Mouse (Mus musculus) kidney, embryonic 15.5 days (tissue): ENCODE data around the gene Brd4. TPM values are rescaled to one million over a fixed set of nuclear protein-coding genes. Genes with fewer than 3 reads are reported as not detected.
A peak's percentile ranks its signal among the peaks of the same experiment; 100 is the strongest.
"Not testable (repeated sequence)": the region's sequence is repeated elsewhere in the genome, so short reads cannot be mapped to it uniquely, and the experiment has no call there.

Source experiments
- ATAC-seq: fragments of 200-750 bp; cut with Nextera tagmentation; replicated peaks from 2 replicates; pipeline ENCODE4 v1.8.0; 2017; ENCODE audit warnings: moderate TSS enrichment; ENCODE audit not compliant: low FRiP score
- H3K27ac ChIP-seq: fragments of 300-500 bp; sonication (generic); 2 replicates; pipeline ENCODE4 v1.5.1; 2015; ENCODE audit warnings: mild to moderate bottlenecking, inconsistent platforms
- H3K27me3 ChIP-seq: fragments of 300-500 bp; sonication (generic); 2 replicates; pipeline ENCODE4 v1.6.1; 2015; ENCODE audit warnings: inconsistent platforms
- H3K36me3 ChIP-seq: fragments of 300-500 bp; sonication (generic); 2 replicates; pipeline ENCODE4 v1.6.1; 2015; ENCODE audit warnings: inconsistent platforms
- H3K4me1 ChIP-seq: fragments of 300-500 bp; sonication (generic); 2 replicates; pipeline ENCODE4 v1.6.1; 2015; ENCODE audit warnings: inconsistent platforms
- H3K4me2 ChIP-seq: fragments of 300-500 bp; sonication (generic); 2 replicates; pipeline ENCODE4 v1.6.1; 2015; ENCODE audit warnings: moderate library complexity, mild to moderate bottlenecking, inconsistent platforms
- H3K4me3 ChIP-seq: fragments of 300-500 bp; sonication (generic); replicated peaks from 2 replicates; pipeline ENCODE4 v1.5.1; 2015; ENCODE audit warnings: mild to moderate bottlenecking, inconsistent platforms
- H3K9ac ChIP-seq: fragments of 300-500 bp; sonication (generic); 2 replicates; pipeline ENCODE4 v1.6.1; 2015; ENCODE audit warnings: mild to moderate bottlenecking, inconsistent platforms
- H3K9me3 ChIP-seq: fragments of 300-500 bp; sonication (generic); replicated peaks from 2 replicates; pipeline ENCODE4 v1.6.1; 2016; ENCODE audit warnings: inconsistent platforms
- WGBS: fragments of 180-500 bp; shearing (Covaris S2); methylation state at CpG from one replicate; pipeline ENCODE4 v1.1.7; 2015; ENCODE audit warnings: mixed read lengths; 5-methylcytosine and 5-hydroxymethylcytosine counted together
- polyA plus RNA-seq: library from polyadenylated mRNA; unstranded; fragments of >200 nt; fragmentation: Nextera tagmentation; extraction: Ambion mirVana; gene quantifications from 2 replicates; pipeline ENCODE4 v1.2.1, GENCODE M21; 2015

The Brd4 gene
- polyA plus RNA-seq, 1 experiment from 2014 or later = 100 TPM

GRCm38 (mm10) chr17:32251827-32252470 lies 32.6 kb downstream of the Brd4 start:
- no peak overlapping the region for H3K9ac ChIP-seq
- H3K4me2 ChIP-seq = no peak overlapping the region
- H3K4me1 ChIP-seq = 0 out of 2 replicates have a peak, but pooled peaks cover 2% of the 10 kb centered on the region
- ATAC-seq = no peak
- no peaks in the 10 kb centered on the region for H3K27me3 ChIP-seq
- WGBS = 62% methylated on average over 2 of the region's 2 CpGs
- no peaks in the 10 kb centered on the region for H3K9me3 ChIP-seq
- no peak overlapping the region for H3K4me3 ChIP-seq
- peaks cover 22% of the 10 kb centered on the region for H3K36me3 ChIP-seq
- H3K27ac ChIP-seq = no peak overlapping the region

DNA sequence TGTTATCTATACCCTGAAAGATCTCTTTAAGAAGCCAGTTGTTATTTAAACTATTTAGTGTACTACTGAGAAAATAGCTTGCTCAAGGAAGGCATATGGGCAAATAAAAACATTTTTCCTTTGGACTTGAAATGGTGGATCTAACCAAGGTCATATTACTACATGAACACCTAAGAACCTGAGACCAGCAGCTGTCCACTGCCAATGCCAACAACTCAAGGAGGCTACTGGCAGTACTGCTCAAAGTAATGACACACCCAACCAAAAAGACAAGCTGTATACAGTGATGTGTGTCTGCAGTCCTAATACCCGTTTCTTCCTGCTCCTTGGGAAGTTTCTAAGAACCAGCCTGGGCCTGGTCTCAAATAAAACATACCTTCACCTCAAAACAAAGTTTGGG lies 34.5 kb downstream of the Brd4 start:
- 90% methylated on average over 1 of the region's 1 CpGs for WGBS
- H3K4me3 ChIP-seq = no peak overlapping the region

DNA sequence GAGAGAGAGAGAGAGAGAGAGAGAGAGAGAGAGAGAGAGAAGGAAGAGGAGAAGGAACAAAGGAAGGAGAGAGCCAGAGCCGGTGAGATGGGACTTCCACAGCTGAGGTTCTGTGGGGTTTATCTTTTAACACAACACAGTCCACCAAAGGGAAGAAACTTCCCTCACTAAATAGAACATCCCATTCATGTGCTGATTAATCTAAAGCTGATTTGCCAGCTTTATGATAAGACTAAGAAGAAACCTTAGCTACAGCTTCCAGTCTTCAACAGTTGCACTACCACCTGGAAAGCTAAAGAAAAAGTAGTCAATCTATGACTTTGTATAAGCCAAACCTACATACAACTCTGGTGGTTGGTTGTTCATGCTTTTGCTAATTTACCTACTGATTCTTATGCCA lies 36.3 kb downstream of the Brd4 start:
- 100% methylated on average over 1 of the region's 1 CpGs for WGBS
- ATAC-seq = no peak

More for the DNA sequence above, 34.5 kb downstream of the Brd4 start:
- H3K4me1 ChIP-seq = 0 out of 2 replicates have a peak, but pooled peaks cover 2% of the 10 kb centered on the region
- H3K27me3 ChIP-seq = no peaks in the 10 kb centered on the region
- H3K4me2 ChIP-seq = no peak overlapping the region
- H3K27ac ChIP-seq = no peak overlapping the region
- no peak for ATAC-seq
- no peaks in the 10 kb centered on the region for H3K9me3 ChIP-seq
- no peak overlapping the region for H3K9ac ChIP-seq
- H3K36me3 ChIP-seq = peaks cover 22% of the 10 kb centered on the region

GRCm38 (mm10) chr17:32247616-32248015 lies 36.9 kb downstream of the Brd4 start:
- H3K27me3 ChIP-seq = no peaks in the 10 kb centered on the region
- no peak overlapping the region for H3K4me2 ChIP-seq
- no peak overlapping the region for H3K4me3 ChIP-seq
- 0 out of 2 replicates have a peak, but pooled peaks cover 2% of the 10 kb centered on the region for H3K4me1 ChIP-seq
- peaks cover 14% of the 10 kb centered on the region for H3K36me3 ChIP-seq
- 100% methylated on average over 1 of the region's 1 CpGs for WGBS
- H3K9me3 ChIP-seq = no peaks in the 10 kb centered on the region
- no peak overlapping the region for H3K9ac ChIP-seq
- no peak for ATAC-seq
- H3K27ac ChIP-seq = no peak overlapping the region

More for the DNA sequence above, 36.3 kb downstream of the Brd4 start:
- no peak overlapping the region for H3K27ac ChIP-seq
- H3K9me3 ChIP-seq = no peaks in the 10 kb centered on the region
- H3K27me3 ChIP-seq = no peaks in the 10 kb centered on the region
- H3K36me3 ChIP-seq = peaks cover 20% of the 10 kb centered on the region
- H3K4me1 ChIP-seq = 0 out of 2 replicates have a peak, but pooled peaks cover 2% of the 10 kb centered on the region
- H3K9ac ChIP-seq = no peak overlapping the region
- no peak overlapping the region for H3K4me3 ChIP-seq
- H3K4me2 ChIP-seq = no peak overlapping the region

DNA sequence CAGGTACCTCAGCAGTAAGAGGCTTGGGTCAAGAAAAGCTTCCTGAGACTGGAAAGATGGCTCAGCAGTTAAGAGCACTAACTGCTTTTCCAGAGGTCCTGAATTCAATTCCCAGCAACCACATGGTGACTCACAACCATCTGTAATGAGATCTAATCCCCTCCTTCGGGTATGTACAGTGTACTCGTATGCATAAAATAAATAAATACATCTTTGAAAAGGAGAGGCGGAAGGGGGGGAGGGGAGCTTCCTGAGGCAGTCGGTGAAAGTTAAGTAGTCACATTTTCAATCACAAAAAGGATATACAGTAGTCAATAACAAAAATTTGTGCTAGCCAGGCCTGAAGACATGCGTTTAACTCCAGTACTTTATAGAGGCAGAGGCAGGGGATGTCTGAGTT lies 38.4 kb downstream of the Brd4 start:
- Histone ChIP-seq H3K4me2 (no peak overlapping the region), H3K9me3 (no peaks in the 10 kb centered on the region), H3K9ac (no peak overlapping the region), H3K36me3 (peaks cover 23% of the 10 kb centered on the region), H3K4me1 (no peaks in the 10 kb centered on the region), H3K27me3 (no peaks in the 10 kb centered on the region), H3K4me3 (no peak overlapping the region), H3K27ac (no peak overlapping the region)
- ATAC-seq = no peak
- WGBS = 65% methylated on average over 5 of the region's 5 CpGs

GRCm38 (mm10) chr17:32240881-32241531 lies 43.5 kb downstream of the Brd4 start:
- Histone ChIP-seq H3K27me3 (no peaks in the 10 kb centered on the region), H3K9ac (no peak overlapping the region), H3K27ac (no peak overlapping the region), H3K4me2 (no peak overlapping the region), H3K4me1 (peaks cover 2% of the 10 kb centered on the region), H3K36me3 (peaks cover 12% of the 10 kb centered on the region), H3K9me3 (no peaks in the 10 kb centered on the region), H3K4me3 (no peak overlapping the region)
- no peak for ATAC-seq
- 96% methylated on average over 2 of the region's 2 CpGs for WGBS

DNA sequence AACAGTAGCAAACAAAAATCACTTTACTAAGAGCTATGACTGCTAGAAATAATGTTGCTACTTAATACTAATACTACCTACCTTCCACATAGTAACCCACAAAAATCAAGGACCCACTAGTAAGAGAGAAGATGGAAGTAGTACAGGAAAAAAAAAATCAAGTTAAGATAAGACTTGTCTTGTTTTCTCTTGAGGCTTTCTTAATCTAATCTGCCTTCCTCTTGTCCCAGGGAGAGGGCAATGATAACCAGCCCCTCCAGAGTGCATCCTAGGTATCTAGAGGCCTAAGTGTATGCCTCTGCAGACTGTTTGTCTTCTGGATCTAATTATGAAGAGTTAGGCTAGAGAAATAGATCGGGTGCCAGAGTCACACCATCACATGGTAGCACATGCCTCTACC lies 45.9 kb downstream of the Brd4 start:
- H3K9me3 ChIP-seq = no peaks in the 10 kb centered on the region
- WGBS = 90% methylated on average over 1 of the region's 1 CpGs
- no peak overlapping the region for H3K4me2 ChIP-seq
- H3K9ac ChIP-seq = no peak overlapping the region
- no peaks in the 10 kb centered on the region for H3K27me3 ChIP-seq
- no peak overlapping the region for H3K4me3 ChIP-seq
- no peak overlapping the region for H3K27ac ChIP-seq
- no peak for ATAC-seq
- peaks cover 8% of the 10 kb centered on the region for H3K4me1 ChIP-seq
- H3K36me3 ChIP-seq = peaks cover 12% of the 10 kb centered on the region

- no peak overlapping the region for H3K9ac ChIP-seq
- peaks cover 8% of the 10 kb centered on the region for H3K4me1 ChIP-seq
- no peaks in the 10 kb centered on the region for H3K27me3 ChIP-seq
- H3K9me3 ChIP-seq = no peaks in the 10 kb centered on the region
- no peak overlapping the region for H3K4me3 ChIP-seq
- WGBS = 62% methylated on average over 5 of the region's 5 CpGs
- no peak for ATAC-seq
- 0 out of 2 replicates have a peak overlapping the region, but pooled peaks have one; percentile 27 for H3K27ac ChIP-seq
- H3K4me2 ChIP-seq = no peak overlapping the region
- no peaks in the 10 kb centered on the region; the same call in 1 of the 2 replicates for H3K36me3 ChIP-seq
These were observed 48.9 kb downstream of the Brd4 start for GRCm38 (mm10) chr17:32235534-32236191.

DNA sequence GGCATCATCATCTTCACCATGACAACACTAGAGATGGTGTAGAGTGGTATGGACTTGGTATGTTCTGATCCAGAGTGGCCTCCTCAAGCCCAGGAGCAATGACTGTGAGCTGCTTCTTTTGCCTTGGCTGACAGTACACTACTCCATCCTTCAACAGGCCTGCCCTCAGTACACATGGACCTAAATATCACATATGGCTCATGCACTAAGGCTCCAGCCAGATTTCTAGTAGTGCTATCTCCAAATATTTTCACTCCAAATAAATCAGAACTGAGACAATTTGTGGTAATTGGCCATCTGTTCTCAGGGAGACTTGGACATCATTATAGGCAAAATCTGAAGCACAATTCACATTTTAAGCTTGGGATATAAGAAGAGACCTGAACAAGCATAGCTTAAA lies 51.3 kb downstream of the Brd4 start:
- Histone ChIP-seq H3K36me3 (peaks cover 15% of the 10 kb centered on the region), H3K4me3 (no peak overlapping the region), H3K9ac (no peak overlapping the region), H3K4me2 (no peak overlapping the region), H3K4me1 (peaks cover 8% of the 10 kb centered on the region), H3K9me3 (no peaks in the 10 kb centered on the region), H3K27me3 (no peaks in the 10 kb centered on the region), H3K27ac (no peak overlapping the region)
- no peak for ATAC-seq

GRCm38 (mm10) chr17:32229256-32229655 lies 55.3 kb downstream of the Brd4 start:
- no peak for ATAC-seq
- Histone ChIP-seq H3K27ac (no peak overlapping the region), H3K9ac (no peak overlapping the region), H3K9me3 (no peaks in the 10 kb centered on the region), H3K4me3 (no peak overlapping the region), H3K27me3 (no peaks in the 10 kb centered on the region), H3K4me1 (no peaks in the 10 kb centered on the region), H3K4me2 (no peak overlapping the region), H3K36me3 (peaks cover 54% of the 10 kb centered on the region)
- 96% methylated on average over 4 of the region's 4 CpGs for WGBS

GRCm38 (mm10) chr17:32220873-32221272 lies 63.6 kb downstream of the Brd4 start:
- no peaks in the 10 kb centered on the region for H3K27me3 ChIP-seq

DNA sequence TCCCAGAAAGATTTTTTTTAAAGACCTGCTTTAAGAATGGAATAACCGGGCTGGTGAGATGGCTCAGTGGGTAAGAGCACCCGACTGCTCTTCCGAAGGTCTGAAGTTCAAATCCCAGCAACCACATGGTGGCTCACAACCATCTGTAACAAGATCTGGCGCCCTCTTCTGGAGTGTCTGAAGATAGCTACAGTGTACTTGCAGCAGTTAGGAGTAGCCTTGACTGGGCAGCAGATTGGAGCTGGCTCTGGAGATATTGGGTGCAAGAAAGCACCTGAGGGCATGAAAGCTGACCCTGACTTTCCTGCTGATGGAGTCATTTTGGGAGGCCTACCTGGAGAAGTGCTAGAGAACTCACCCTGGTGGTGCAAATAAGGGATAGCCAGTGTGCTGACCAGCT lies 68.9 kb downstream of the Brd4 start:
- H3K9ac ChIP-seq, H3K27ac ChIP-seq, H3K9me3 ChIP-seq, H3K4me2 ChIP-seq, H3K4me1 ChIP-seq, H3K27me3 ChIP-seq, ATAC-seq, H3K4me3 ChIP-seq: not testable (repeated sequence)
- H3K36me3 ChIP-seq = peaks cover 99% of the 10 kb centered on the region
- 79% methylated on average over 4 of the region's 4 CpGs for WGBS

More at GRCm38 (mm10) chr17:32220873-32221272, 63.6 kb downstream of the Brd4 start:
- ATAC-seq = no peak
- peaks cover 99% of the 10 kb centered on the region for H3K36me3 ChIP-seq
- no peaks in the 10 kb centered on the region for H3K4me1 ChIP-seq
- H3K9ac ChIP-seq = no peak overlapping the region
- 66% methylated on average over 3 of the region's 3 CpGs for WGBS
- H3K27ac ChIP-seq = no peak overlapping the region
- H3K4me2 ChIP-seq = no peak overlapping the region
- H3K4me3 ChIP-seq = no peak overlapping the region
- H3K9me3 ChIP-seq = no peaks in the 10 kb centered on the region
